23 mouse cellular contexts compared by ENCODE assay signal in the genomic region with DNA sequence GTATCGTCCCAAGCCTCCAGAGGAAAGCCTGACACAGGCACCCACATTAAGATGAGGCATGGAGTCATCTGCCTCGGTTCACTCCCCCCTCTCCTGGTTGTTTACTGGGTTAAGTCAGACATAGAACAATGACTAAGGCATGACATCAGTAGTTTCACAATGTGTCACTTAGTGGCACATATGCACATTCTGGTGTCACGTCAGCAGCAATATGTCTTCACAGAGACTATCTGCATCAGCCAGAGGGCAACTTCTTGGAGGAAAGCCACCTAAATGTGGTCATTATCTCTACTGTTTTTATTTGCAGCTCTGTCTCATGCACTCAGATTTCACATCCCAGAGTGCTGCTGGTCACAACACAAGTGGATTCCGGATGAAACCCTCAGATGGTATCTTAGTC.
A peak's percentile ranks its signal among the peaks of the same experiment; 100 is the strongest.
DNase-seq lines count a peak whose midpoint lies in the region; ATAC-seq and TF ChIP-seq lines count a peak whose summit lies in the region.
"Had no signal": no experiment of that assay in that cellular context is flagged by ENCODE, and none has a peak within 500 bp of the region (broad histone marks: within the 10 kb centered on the region; RNA-seq: fewer than 3 reads in every experiment).

No protein-coding gene starts in this region.

- H3K9me3 ChIP-seq in lung, postnatal 0 days (ENCODE audit: low read length): no peaks in the 10 kb centered on the region
- H3K9me3 ChIP-seq: embryonic facial prominence, embryonic 15.5 days; forebrain, embryonic 10.5 days; heart, embryonic 10.5 days; hindbrain, embryonic 12.5 days had no signal

- TF ChIP-seq EP300 in lung, postnatal 0 days (IDR thresholded peaks at IDR 0.05): peak; percentile 46; the same call in 1 of the 2 replicates

- 57% methylated on average over 4 of the region's 4 CpGs for WGBS in lung, postnatal 0 days

- no peaks in the 10 kb centered on the region for H3K27me3 ChIP-seq in lung, postnatal 0 days (replicated peaks; ENCODE audit: insufficient read depth, low read length)
- H3K27me3 ChIP-seq: CH12.LX; embryonic facial prominence, embryonic 15.5 days; hindbrain, embryonic 12.5 days had no signal

- no peaks in the 10 kb centered on the region for H3K36me3 ChIP-seq in lung, postnatal 0 days (ENCODE audit: insufficient read depth, low read length)
- H3K36me3 ChIP-seq: embryonic facial prominence, embryonic 15.5 days; forebrain, embryonic 10.5 days; heart, embryonic 10.5 days; hindbrain, embryonic 12.5 days had no signal

- H3K9ac ChIP-seq in lung, postnatal 0 days (replicated peaks; ENCODE audit: low read depth): no peak overlapping the region
- H3K9ac ChIP-seq: embryonic facial prominence, embryonic 15.5 days; hindbrain, embryonic 12.5 days had no signal

- no peak overlapping the region for H3K4me2 ChIP-seq in lung, postnatal 0 days (replicated peaks; ENCODE audit: low read depth, low read length)
- H3K4me2 ChIP-seq: embryonic facial prominence, embryonic 15.5 days; hindbrain, embryonic 12.5 days had no signal

- no peak overlapping the region for H3K4me3 ChIP-seq in lung, postnatal 0 days (ENCODE audit: low read depth, low read length)
- H3K4me3 ChIP-seq: embryonic facial prominence, embryonic 15.5 days; erythroblast, embryonic 14.5 days; forebrain, embryonic 10.5 days; heart, embryonic 10.5 days; hindbrain, embryonic 12.5 days had no signal

- no peak for ATAC-seq in lung, postnatal 0 days
- peak; percentile 80 for ATAC-seq in megakaryocyte-erythroid progenitor cell, adult 5-6 weeks (replicated peaks; ENCODE audit: low FRiP score, low TSS enrichment, poor library complexity, severe bottlenecking)
- no peak for ATAC-seq in cerebellum, adult (ENCODE audit: insufficient number of reproducible peaks, low FRiP score, low TSS enrichment)
- no peak for ATAC-seq in CD4-positive, CD25-positive, alpha-beta regulatory T cell, adult 4 months
- ATAC-seq: forebrain, embryonic 14.5 days; intestine, embryonic 16.5 days had no signal

- H3K4me1 ChIP-seq in lung, postnatal 0 days (ENCODE audit: insufficient read depth, low read depth, low read length): no peaks in the 10 kb centered on the region

- no peak overlapping the region for H3K27ac ChIP-seq in lung, postnatal 0 days (ENCODE audit: low read length)
- H3K27ac ChIP-seq: embryonic facial prominence, embryonic 15.5 days; forebrain, embryonic 10.5 days; heart, embryonic 10.5 days; hindbrain, embryonic 12.5 days had no signal

- no peak for TF ChIP-seq CTCF in lung, postnatal 0 days (IDR thresholded peaks at IDR 0.05)

- DNase-seq in lung, postnatal 0 days (ENCODE audit: low spot score): peak; percentile 46
- no peak for DNase-seq in lung, adult 18-20 months
- DNase-seq in adipocyte (ENCODE audit: low spot score): peak; percentile 4
- DNase-seq in embryo, embryonic 11 days: no peak
- DNase-seq: adrenal gland, postnatal 10 days; cerebellum, adult 18-20 months; cerebellum, adult 9-11 months; cerebellum, postnatal 36 days; gastrocnemius, postnatal 10 days; heart, adult 18-20 months; heart, postnatal 10 days; heart, postnatal 4 days had no signal

Comparison
In these comparisons a context has a peak if more than half of its experiments do, and no peak if none do; other contexts are left out.
1. DNase-seq: peak in lung, postnatal 0 days (single experiment) and adipocyte (single experiment); none in lung, adult 18-20 months (0 of 2) and embryo, embryonic 11 days (single experiment).